In genomic region chr9:123941316-123941715, GRCm38 (mm10) we compare ENCODE assay signal across 11 mouse cellular contexts. TPM values are rescaled to one million over a fixed set of nuclear protein-coding genes. Genes with fewer than 3 reads are reported as not detected.
DNase-seq lines count a peak whose midpoint lies in the region; ATAC-seq and TF ChIP-seq lines count a peak whose summit lies in the region.
"Had no signal": no experiment of that assay in that cellular context is flagged by ENCODE, and none has a peak within 500 bp of the region (broad histone marks: within the 10 kb centered on the region; RNA-seq: fewer than 3 reads in every experiment).

No protein-coding gene starts in this region.

- H3K4me2 ChIP-seq in lung, embryonic 16.5 days (ENCODE audit: low read depth, low read length), result no peak overlapping the region
- no peak overlapping the region for H3K4me2 ChIP-seq in hindbrain, embryonic 14.5 days (replicated peaks)
- H3K4me2 ChIP-seq: midbrain, embryonic 12.5 days had no signal

- H3K27ac ChIP-seq in lung, embryonic 16.5 days (ENCODE audit: low read length), result no peak overlapping the region
- peak overlapping the region; percentile 91 for H3K27ac ChIP-seq in bone marrow macrophage, adult 2 months (ENCODE audit: insufficient read depth, low read depth, low read length)
- no peak overlapping the region for H3K27ac ChIP-seq in hindbrain, embryonic 14.5 days
- H3K27ac ChIP-seq: midbrain, embryonic 12.5 days had no signal

- H3K9ac ChIP-seq in lung, embryonic 16.5 days (ENCODE audit: low read length), result no peak overlapping the region
- no peak overlapping the region for H3K9ac ChIP-seq in hindbrain, embryonic 14.5 days
- H3K9ac ChIP-seq: midbrain, embryonic 12.5 days had no signal

- H3K36me3 ChIP-seq in lung, embryonic 16.5 days (ENCODE audit: control insufficient read depth, insufficient read depth, low read length), result no peaks in the 10 kb centered on the region
- H3K36me3 ChIP-seq in hindbrain, embryonic 14.5 days (replicated peaks; ENCODE audit: control insufficient read depth, insufficient read depth), result no peaks in the 10 kb centered on the region
- H3K36me3 ChIP-seq: midbrain, embryonic 12.5 days had no signal

- H3K4me1 ChIP-seq in lung, embryonic 16.5 days (replicated peaks; ENCODE audit: control insufficient read depth, insufficient read depth, low read length), result no peaks in the 10 kb centered on the region; the same call in 1 of the 2 replicates
- H3K4me1 ChIP-seq in bone marrow macrophage, adult 2 months (ENCODE audit: control insufficient read depth, insufficient read depth, low read length), result peaks cover 53% of the 10 kb centered on the region
- H3K4me1 ChIP-seq in hindbrain, embryonic 14.5 days (replicated peaks; ENCODE audit: control insufficient read depth, insufficient read depth, low read length), result no peaks in the 10 kb centered on the region
- H3K4me1 ChIP-seq: midbrain, embryonic 12.5 days had no signal

- no peaks in the 10 kb centered on the region for H3K9me3 ChIP-seq in lung, embryonic 16.5 days (ENCODE audit: control insufficient read depth, low read length)
- H3K9me3 ChIP-seq in hindbrain, embryonic 14.5 days (ENCODE audit: control insufficient read depth, low read length), result no peaks in the 10 kb centered on the region
- H3K9me3 ChIP-seq: midbrain, embryonic 12.5 days had no signal

- TF ChIP-seq POLR2A in bone marrow macrophage, adult 2 months (IDR thresholded peaks at IDR 0.05; ENCODE audit: borderline replicate concordance, low read depth, low read length), result no peak

- peak; percentile 47; the same call in 1 of the 2 replicates for ATAC-seq in lung, embryonic 16.5 days (ENCODE audit: low read depth)
- ATAC-seq in monocyte, adult 5-6 weeks (replicated peaks; ENCODE audit: insufficient number of reproducible peaks, low FRiP score, low TSS enrichment, poor library complexity, severe bottlenecking), result peak; percentile 47; the same call in 1 of the 2 replicates
- ATAC-seq in hindbrain, embryonic 14.5 days (ENCODE audit: low FRiP score), result no peak

- DNase-seq in lung, postnatal 14 days, result no peak
- peak; percentile 82 for DNase-seq in induced T-regulatory cell, adult 2 months (ENCODE audit: low read depth)
- no peak for DNase-seq in hindbrain, embryonic 14.5 days (ENCODE audit: low spot score)
- DNase-seq in ovary, postnatal 10 days (ENCODE audit: low spot score), result no peak
- DNase-seq: cerebellum, postnatal 36 days; kidney, adult 11 months; thymus, postnatal 36 days had no signal

- 57% methylated on average over 2 of the region's 2 CpGs for WGBS in lung, embryonic 16.5 days
- WGBS in hindbrain, embryonic 14.5 days, result 84% methylated on average over 2 of the region's 2 CpGs

- no peaks in the 10 kb centered on the region for H3K27me3 ChIP-seq in lung, embryonic 16.5 days (ENCODE audit: control insufficient read depth, insufficient read depth, low read depth, low read length)
- H3K27me3 ChIP-seq in hindbrain, embryonic 14.5 days (ENCODE audit: control insufficient read depth, insufficient read depth, low read length), result no peaks in the 10 kb centered on the region

- H3K4me3 ChIP-seq in lung, embryonic 16.5 days (ENCODE audit: low read length), result no peak overlapping the region
- no peak overlapping the region for H3K4me3 ChIP-seq in bone marrow macrophage, adult 2 months (ENCODE audit: insufficient read depth, low read length)
- no peak overlapping the region for H3K4me3 ChIP-seq in hindbrain, embryonic 14.5 days (replicated peaks; ENCODE audit: low read length)
- H3K4me3 ChIP-seq: midbrain, embryonic 12.5 days had no signal

- no peak for TF ChIP-seq CTCF in bone marrow macrophage, adult 2 months (IDR thresholded peaks at IDR 0.05; ENCODE audit: low read depth, low read length)

RNA-seq across cellular contexts. Expression of gene Ccr1, which starts 27.2 kb away (rescaled TPM):
- polyA plus RNA-seq in lung, embryonic 16.5 days (2015; fragmentation: Nextera tagmentation; extraction: Ambion mirVana), result 4.0 and 4.5 TPM in 2 replicates
- 6.0 and 6.5 TPM in 2 replicates for polyA plus RNA-seq in bone marrow macrophage, adult 2 months (2012; ENCODE audit: insufficient read depth, insufficient read length, missing spikeins)
- total RNA-seq in monocyte, adult 5-6 weeks (2017), result 3.8 to 22.9 TPM (median 22.1 TPM) in 3 replicates
- polyA plus RNA-seq in hindbrain, embryonic 14.5 days (2014; fragmentation: Nextera tagmentation; extraction: Ambion mirVana), result 0.53 and 1.5 TPM in 2 replicates

RNA-seq across cellular contexts. Expression of gene Ccr1l1, which starts 36.9 kb away (rescaled TPM):
- not detected in 2 replicates for polyA plus RNA-seq in lung, embryonic 16.5 days (2015; fragmentation: Nextera tagmentation; extraction: Ambion mirVana)
- polyA plus RNA-seq in bone marrow macrophage, adult 2 months (2012; ENCODE audit: insufficient read depth, insufficient read length, missing spikeins), result 1.3 TPM in 1 of 2 replicates, not detected in the other
- total RNA-seq in monocyte, adult 5-6 weeks (2017), result not detected in 3 replicates
- not detected in 2 replicates for polyA plus RNA-seq in hindbrain, embryonic 14.5 days (2014; fragmentation: Nextera tagmentation; extraction: Ambion mirVana)
- polyA plus RNA-seq: midbrain, embryonic 12.5 days had no signal
